Mouse (Mus musculus) E14TG2a.4 (cell line): ENCODE results near the gene H2afy.

Experiments used
- CTCF ChIP-seq: conservative IDR thresholded peaks from 2 replicates; pipeline ENCODE4 v1.5.1; 2014; ENCODE audit warnings: low read length
- POU5F1 ChIP-seq: IDR thresholded peaks from 2 replicates; pipeline ENCODE4 v1.6.1; 2014; ENCODE audit warnings: low read length, borderline replicate concordance

GRCm38 (mm10) chr13:56136200-56136599 lies at the start of gene H2afy:
- TF ChIP-seq CTCF (no peak), POU5F1 (no peak)
